Mouse (Mus musculus) thymus, adult 2 months (tissue): ENCODE measurements around the gene Prss48.

Experiments used
- CTCF ChIP-seq: fragments of 200-500 bp; IDR thresholded peaks from 2 replicates; pipeline ENCODE4 v1.5.1; 2012; ENCODE audit warnings: mild to moderate bottlenecking, control low read depth, low read length, moderate library complexity, borderline replicate concordance; ENCODE audit not compliant: control insufficient read depth, poor library complexity, insufficient read depth; ENCODE audit errors: extremely low read depth
- POLR2A ChIP-seq: fragments of 200-500 bp; IDR thresholded peaks from 2 replicates; pipeline ENCODE4 v1.6.1; 2012; ENCODE audit warnings: mild to moderate bottlenecking, low read length, control low read depth, moderate library complexity; ENCODE audit not compliant: control insufficient read depth, poor library complexity, insufficient read depth; ENCODE audit errors: extremely low read depth

DNA sequence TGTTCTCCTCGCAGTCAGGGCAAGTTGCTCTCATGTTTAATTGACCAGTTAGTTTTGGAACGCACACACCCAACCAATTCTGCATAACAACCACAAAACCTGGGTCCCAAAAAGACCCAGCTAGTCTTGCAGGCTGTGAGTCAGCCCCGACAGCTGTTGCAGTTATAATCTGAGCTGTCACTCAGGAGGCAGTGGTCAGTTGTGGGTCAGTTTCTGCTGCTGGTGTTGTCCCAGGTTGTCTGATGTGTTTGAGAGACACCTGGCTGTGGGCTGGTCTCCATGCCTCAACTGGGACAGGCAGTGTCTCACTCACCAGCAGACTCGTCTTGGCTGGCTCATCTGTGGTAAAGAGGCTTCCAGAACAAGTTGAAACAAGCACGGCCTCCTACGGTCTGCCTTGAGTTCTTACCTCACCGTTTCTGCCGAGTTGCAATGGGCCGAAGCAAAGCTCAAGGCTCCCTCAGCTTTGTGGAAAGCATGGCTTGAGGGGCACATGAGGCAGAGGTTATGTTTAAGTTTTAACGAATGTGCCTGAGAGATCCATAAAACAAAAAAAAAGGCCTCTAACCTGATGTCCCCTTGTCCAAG lies 49.5 kb downstream of the Prss48 start:
- TF ChIP-seq CTCF (no peak), POLR2A (no peak)
